Mouse (Mus musculus) embryonic facial prominence, embryonic 12.5 days (tissue): ENCODE data around the gene Tle3. TPM values are rescaled to one million over a fixed set of nuclear protein-coding genes. Genes with fewer than 3 reads are reported as not detected.

ENCODE experiments used
- ATAC-seq: fragments of 200-750 bp; cut with Nextera tagmentation; 2 replicates; pipeline ENCODE4 v1.8.0; 2017; ENCODE audit not compliant: insufficient number of reproducible peaks, insufficient read depth, low FRiP score, low TSS enrichment
- H3K27ac ChIP-seq: fragments of 300-500 bp; sonication (generic); 2 replicates; pipeline ENCODE4 v1.5.1; 2016; ENCODE audit warnings: mild to moderate bottlenecking
- H3K27me3 ChIP-seq: fragments of 300-500 bp; sonication (generic); 2 replicates; pipeline ENCODE4 v1.6.1; 2016; ENCODE audit warnings: mild to moderate bottlenecking, moderate library complexity
- H3K36me3 ChIP-seq: fragments of 300-500 bp; sonication (generic); 2 replicates; pipeline ENCODE4 v1.6.1; 2016; ENCODE audit warnings: mild to moderate bottlenecking
- H3K4me1 ChIP-seq: fragments of 300-500 bp; sonication (generic); 2 replicates; pipeline ENCODE4 v1.6.1; 2016
- H3K4me2 ChIP-seq: fragments of 300-500 bp; sonication (generic); replicated peaks from 2 replicates; pipeline ENCODE4 v1.6.1; 2016; ENCODE audit warnings: mild to moderate bottlenecking, moderate library complexity
- H3K4me3 ChIP-seq: fragments of 300-500 bp; sonication (generic); 2 replicates; pipeline ENCODE4 v1.5.1; 2016; ENCODE audit warnings: mild to moderate bottlenecking
- H3K9ac ChIP-seq: fragments of 300-500 bp; sonication (generic); 2 replicates; pipeline ENCODE4 v1.6.1; 2016; ENCODE audit warnings: mild to moderate bottlenecking, moderate library complexity
- H3K9me3 ChIP-seq: fragments of 300-500 bp; sonication (generic); 2 replicates; pipeline ENCODE4 v1.6.1; 2016; ENCODE audit warnings: mild to moderate bottlenecking, moderate library complexity
- WGBS: fragments of 180-500 bp; shearing (Covaris S2); methylation state at CpG from one replicate; pipeline ENCODE4 v1.1.7; 2016; 5-methylcytosine and 5-hydroxymethylcytosine counted together
- polyA plus RNA-seq: library from polyadenylated mRNA; unstranded; fragments of >200 nt; fragmentation: Nextera tagmentation; extraction: Ambion mirVana; gene quantifications from 2 replicates; pipeline ENCODE4 v1.2.1, GENCODE M21; 2016

The Tle3 gene
- polyA plus RNA-seq, 1 experiment from 2014 or later = 51.8 TPM

DNA sequence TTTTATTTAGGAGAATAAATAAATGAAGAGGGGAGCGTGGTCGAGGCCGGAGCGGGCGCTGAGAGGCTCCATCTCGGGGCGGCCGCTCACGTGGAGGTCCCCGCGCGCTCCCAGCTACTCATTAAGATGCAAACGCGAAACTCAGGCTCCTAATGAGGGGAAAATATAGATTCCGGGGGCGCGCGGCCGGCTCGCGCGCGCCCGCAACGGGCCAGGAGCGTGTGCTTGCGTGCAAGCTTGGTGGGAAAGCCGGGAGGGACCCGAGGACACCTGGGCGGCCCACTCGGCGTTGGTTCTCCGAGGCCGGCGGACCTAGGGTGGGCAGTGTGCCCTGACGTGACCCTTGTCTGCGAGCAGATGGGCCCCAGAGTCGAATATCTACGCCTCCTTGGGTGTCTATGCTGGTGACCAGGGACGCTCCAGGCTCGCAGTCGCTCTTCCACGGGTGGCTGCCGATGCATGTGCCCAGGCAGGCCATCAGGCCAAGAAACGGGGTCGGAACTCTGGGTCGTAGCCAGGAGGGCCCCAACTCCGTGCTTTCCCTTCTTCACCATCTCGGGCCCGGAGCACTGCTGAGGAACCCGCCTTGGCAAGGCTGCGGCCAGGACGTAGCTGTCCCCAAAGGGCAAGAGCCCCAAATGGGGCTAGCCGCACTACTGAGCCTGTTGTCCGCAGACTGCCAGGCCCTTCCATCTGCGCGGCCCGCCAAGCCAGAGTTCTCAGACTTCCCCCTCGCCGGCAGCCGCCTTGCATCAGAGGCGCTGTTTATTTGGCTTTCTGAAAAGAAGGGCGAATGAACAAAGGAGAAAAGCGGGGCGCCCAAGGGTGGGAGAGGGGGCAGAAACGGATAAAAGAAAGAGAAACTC is 1.0 kb upstream of the Tle3 start:
- peaks cover 41% of the 10 kb centered on the region for H3K4me1 ChIP-seq
- H3K9ac ChIP-seq = peak overlapping the region; percentile 63
- no peak for ATAC-seq
- H3K4me3 ChIP-seq = peak overlapping the region; percentile 96
- peaks cover 1% of the 10 kb centered on the region; the same call in 1 of the 2 replicates for H3K36me3 ChIP-seq
- under 1% methylated on average over 66 of the region's 66 CpGs for WGBS
- H3K27me3 ChIP-seq = peaks cover 2% of the 10 kb centered on the region; the same call in 1 of the 2 replicates
- no peaks in the 10 kb centered on the region for H3K9me3 ChIP-seq
- peak overlapping the region; percentile 92 for H3K4me2 ChIP-seq
- peak overlapping the region; percentile 93 for H3K27ac ChIP-seq

DNA sequence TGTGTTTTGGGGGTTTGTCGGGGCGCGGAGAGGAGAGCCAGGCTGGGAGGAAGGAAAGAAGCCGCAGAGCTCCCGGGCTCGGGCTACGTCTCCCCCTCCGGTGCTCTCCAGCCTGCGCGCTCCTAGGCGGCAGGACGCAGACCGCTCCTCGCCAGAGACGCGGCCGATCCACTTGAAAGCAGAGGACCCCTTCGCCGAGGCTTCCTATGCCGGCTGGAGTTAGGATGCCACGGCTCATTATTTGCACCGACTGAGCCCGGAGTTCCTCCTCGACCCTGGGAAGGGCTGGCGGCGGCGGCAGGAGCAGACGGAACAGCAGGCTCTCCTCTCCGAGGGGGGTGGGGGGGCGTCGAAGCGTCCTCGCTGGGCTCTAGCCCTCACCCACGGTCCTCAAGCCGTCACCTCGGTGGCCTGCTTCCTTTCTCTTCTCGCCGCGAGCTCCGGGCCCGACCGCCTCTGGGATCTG is 377 bp downstream of the Tle3 start:
- peaks cover 48% of the 10 kb centered on the region for H3K4me1 ChIP-seq
- WGBS = under 1% methylated on average over 42 of the region's 42 CpGs

DNA sequence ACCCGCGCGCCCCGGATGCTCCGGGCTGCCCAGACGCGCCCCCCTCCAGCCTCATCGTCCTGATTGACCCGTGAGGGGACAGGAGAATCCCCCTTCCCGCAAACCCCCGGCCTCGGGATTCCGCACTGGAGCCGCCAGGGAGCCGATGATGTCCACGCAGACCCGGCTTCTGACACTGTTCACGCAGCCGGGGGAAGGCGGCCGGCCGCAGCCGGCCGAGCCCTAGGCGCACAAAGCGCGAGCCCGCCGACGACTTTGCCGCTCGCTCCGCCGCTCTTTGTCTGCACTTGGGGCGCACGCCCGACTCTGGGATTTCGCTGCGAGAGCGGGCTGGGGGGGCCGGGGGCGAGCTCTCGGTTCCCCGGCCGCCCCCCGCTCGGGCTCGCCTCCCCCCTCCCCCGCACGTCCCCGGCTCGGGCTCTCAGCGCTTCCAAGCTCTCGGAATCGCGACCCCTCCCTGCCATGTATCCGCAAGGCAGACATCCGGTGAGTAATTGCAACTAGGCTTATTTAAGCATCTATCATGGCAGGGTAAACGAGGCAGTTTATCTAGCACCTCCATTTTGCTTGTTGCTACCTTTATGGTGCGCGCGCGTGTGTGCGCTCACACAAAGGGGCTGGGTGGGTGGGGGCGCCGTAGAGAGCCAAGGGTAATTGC is 939 bp downstream of the Tle3 start:
- WGBS = under 1% methylated on average over 64 of the region's 66 CpGs
- H3K4me1 ChIP-seq = peaks cover 48% of the 10 kb centered on the region
- ATAC-seq = no peak

More for the DNA sequence above, 377 bp downstream of the Tle3 start:
- Histone ChIP-seq H3K4me3 (peak overlapping the region; percentile 96), H3K27me3 (no peaks in the 10 kb centered on the region), H3K27ac (peak overlapping the region; percentile 94), H3K9me3 (no peaks in the 10 kb centered on the region), H3K9ac (peak overlapping the region; percentile 99), H3K36me3 (peaks cover 15% of the 10 kb centered on the region; the same call in 1 of the 2 replicates), H3K4me2 (peak overlapping the region; percentile 92)
- ATAC-seq = no peak

DNA sequence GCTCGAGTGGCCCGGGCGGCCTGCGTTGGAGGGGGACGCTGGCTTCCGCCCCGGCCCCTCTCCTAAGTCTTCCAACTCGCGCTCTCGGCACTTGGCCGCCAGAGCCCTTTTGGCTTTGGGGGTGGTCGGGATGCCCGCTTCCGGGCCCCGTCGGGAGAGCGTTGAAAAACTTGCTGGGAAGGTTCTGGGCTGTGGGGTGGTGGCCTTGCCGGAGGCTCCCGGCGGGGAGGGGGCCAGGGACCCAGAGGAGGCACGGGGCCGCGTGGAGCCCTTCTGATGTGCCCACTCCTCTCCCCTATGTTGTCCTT is 1.4 kb downstream of the Tle3 start:
- no peak for ATAC-seq
- Histone ChIP-seq H3K27me3 (no peaks in the 10 kb centered on the region), H3K4me1 (peaks cover 51% of the 10 kb centered on the region), H3K9ac (peak overlapping the region; percentile 99), H3K9me3 (no peaks in the 10 kb centered on the region), H3K4me3 (peak overlapping the region; percentile 96), H3K4me2 (peak overlapping the region; percentile 92), H3K36me3 (peaks cover 24% of the 10 kb centered on the region; the same call in 1 of the 2 replicates), H3K27ac (peak overlapping the region; percentile 94)
- 0% methylated on average over 23 of the region's 23 CpGs for WGBS

More for the DNA sequence above, 939 bp downstream of the Tle3 start:
- Histone ChIP-seq H3K36me3 (peaks cover 19% of the 10 kb centered on the region; the same call in 1 of the 2 replicates), H3K9ac (peak overlapping the region; percentile 99), H3K27me3 (no peaks in the 10 kb centered on the region), H3K27ac (peak overlapping the region; percentile 94), H3K9me3 (no peaks in the 10 kb centered on the region), H3K4me2 (peak overlapping the region; percentile 92), H3K4me3 (peak overlapping the region; percentile 96)

DNA sequence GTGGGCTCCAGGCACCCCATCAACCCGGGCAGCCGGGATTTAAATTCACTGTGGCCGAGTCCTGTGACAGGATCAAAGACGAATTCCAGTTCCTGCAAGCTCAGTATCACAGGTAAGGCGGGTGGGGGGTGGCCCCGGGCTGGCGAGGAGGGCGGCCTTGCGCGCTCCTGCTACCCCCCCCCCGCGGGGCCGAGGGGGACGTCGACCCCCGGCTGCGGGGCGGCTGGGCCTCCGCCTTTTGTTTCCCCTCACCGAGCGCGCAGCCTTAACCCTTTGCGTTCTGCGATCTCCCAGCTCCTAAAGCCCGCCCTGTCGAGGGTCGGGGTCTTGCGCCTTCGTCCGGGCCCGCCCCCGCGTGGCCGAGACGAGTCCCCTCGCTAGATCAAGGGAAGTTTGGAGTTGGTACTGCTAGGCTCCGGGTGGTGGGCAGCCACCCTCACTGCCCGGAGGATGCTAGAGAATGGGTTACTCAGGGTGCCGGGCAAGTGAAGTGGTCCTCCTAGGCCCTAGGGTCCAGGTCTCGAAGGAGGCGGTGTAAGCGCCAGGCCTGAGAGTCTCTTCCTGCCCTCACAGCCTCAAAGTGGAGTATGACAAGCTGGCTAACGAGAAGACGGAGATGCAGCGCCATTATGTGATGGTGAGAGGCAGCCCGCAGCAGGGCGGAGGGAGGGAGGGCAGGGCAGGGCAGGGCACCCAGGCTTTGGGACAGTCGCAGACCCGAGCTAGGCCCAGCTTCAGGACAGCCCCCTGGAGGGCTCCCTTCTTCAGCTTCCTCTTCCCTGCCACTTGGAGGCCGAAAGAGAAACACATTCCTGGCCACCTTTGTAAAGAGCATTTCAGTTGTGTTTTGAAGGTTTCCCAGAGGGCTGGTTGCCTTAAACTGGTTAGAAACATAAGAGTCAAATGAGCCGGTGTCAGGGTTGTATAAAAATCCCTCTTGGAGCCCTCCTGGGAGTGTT is 2.1 kb downstream of the Tle3 start:
- peak overlapping the region; percentile 94 for H3K27ac ChIP-seq
- H3K27me3 ChIP-seq = no peaks in the 10 kb centered on the region
- peaks cover 51% of the 10 kb centered on the region for H3K4me1 ChIP-seq
- no peaks in the 10 kb centered on the region for H3K9me3 ChIP-seq
- H3K4me2 ChIP-seq = peak overlapping the region; percentile 92
- WGBS = under 1% methylated on average over 51 of the region's 51 CpGs
- ATAC-seq = no peak
- H3K36me3 ChIP-seq = peaks cover 30% of the 10 kb centered on the region
- peak overlapping the region; percentile 96 for H3K4me3 ChIP-seq
- peak overlapping the region; percentile 99 for H3K9ac ChIP-seq

DNA sequence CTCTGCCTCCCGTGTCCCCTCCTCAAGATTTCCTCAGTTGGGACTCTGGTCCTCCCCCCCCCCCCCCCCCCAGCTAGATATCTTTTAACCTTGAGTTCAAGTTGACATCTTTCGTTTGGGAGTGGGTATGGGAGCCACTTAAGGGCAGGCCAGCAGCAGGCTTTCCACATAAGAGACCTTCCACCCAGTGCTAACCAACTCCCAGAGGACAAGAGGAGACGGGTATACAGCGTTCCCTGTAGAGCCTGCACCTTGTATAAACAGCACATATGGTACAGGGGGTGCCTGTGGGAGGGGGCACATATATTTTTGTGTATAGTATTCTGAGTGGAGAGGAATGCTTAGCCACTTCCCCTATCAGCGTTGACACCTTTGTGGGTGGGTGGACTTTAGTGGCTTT is 2.8 kb downstream of the Tle3 start:
- Histone ChIP-seq H3K27me3 (no peaks in the 10 kb centered on the region), H3K27ac (0 out of 2 replicates have a peak overlapping the region, but pooled peaks have one; percentile 94), H3K9ac (peak overlapping the region; percentile 99), H3K4me3 (peak overlapping the region; percentile 96), H3K36me3 (peaks cover 36% of the 10 kb centered on the region), H3K9me3 (no peaks in the 10 kb centered on the region), H3K4me1 (peaks cover 52% of the 10 kb centered on the region), H3K4me2 (peak overlapping the region; percentile 92)
- 14% methylated on average over 5 of the region's 5 CpGs for WGBS
- ATAC-seq = no peak

DNA sequence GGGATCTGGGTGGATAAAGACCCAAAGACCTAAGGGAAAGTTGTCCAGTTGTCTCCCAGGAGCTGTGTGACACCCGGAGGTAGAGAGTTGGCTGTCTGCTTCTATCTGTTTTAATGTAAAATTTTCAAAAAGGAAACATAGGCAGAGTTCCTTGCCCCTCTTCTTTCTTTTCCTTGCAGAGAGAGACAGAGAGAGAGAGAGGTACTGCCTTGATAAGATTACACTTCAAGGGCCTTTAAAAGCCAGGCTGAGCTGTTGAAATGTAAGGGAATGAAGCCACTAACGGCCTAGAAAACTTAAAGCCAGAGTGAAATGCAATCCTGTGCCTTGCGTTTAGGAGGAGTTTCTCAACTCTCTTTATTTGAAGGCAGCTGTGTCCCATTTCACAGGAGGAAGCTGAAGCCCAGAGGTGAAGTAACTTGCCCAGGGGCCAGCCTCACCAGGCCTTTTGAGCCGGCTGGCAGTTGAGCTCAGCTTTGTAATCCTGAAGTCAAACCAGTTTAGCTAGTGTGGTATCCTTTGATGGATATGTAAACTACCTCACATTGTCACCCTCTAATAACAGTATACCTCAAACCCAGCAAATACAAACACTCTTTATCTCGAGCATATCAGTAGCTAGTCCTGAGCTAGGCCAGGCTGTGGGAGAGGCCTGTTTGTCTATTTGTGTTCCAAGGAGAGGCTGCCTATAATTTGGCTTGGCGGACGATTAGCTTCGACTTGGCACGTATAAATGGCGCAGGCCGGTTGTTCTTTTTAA is 3.8 kb downstream of the Tle3 start:
- Histone ChIP-seq H3K4me3 (peak overlapping the region; percentile 28), H3K27ac (no peak overlapping the region), H3K27me3 (no peaks in the 10 kb centered on the region), H3K36me3 (peaks cover 41% of the 10 kb centered on the region), H3K4me1 (peaks cover 61% of the 10 kb centered on the region), H3K9me3 (no peaks in the 10 kb centered on the region), H3K9ac (peak overlapping the region; percentile 38; the same call in 1 of the 2 replicates), H3K4me2 (peak overlapping the region; percentile 92)
- WGBS = 36% methylated on average over 11 of the region's 11 CpGs
- no peak for ATAC-seq

DNA sequence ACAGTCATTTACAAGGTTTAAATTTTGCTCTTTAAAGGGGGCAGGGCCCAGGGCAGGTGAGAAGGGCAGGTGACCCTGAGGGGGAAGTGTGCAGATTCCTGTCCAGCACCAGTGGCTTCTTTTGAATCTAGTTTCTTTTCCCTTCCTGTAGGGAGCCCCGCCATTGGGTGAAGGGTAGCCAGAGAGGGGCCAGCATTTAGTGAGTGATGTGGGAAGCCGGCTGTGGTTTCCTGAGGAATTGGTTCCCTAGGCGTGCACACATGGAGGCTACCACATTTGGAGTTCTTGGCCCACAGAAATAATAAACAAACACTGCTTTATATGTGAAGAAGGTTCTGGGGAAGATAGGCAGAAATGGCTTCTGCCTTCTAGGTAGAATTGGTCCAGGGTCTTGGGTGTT is 4.5 kb downstream of the Tle3 start:
- H3K4me2 ChIP-seq = peak overlapping the region; percentile 92
- H3K36me3 ChIP-seq = peaks cover 44% of the 10 kb centered on the region
- no peak overlapping the region for H3K27ac ChIP-seq
- H3K9ac ChIP-seq = no peak overlapping the region
- 15% methylated on average over 3 of the region's 3 CpGs for WGBS
- no peak for ATAC-seq
- H3K4me3 ChIP-seq = peak overlapping the region; percentile 28
- H3K9me3 ChIP-seq = no peaks in the 10 kb centered on the region
- H3K4me1 ChIP-seq = peaks cover 68% of the 10 kb centered on the region
- no peaks in the 10 kb centered on the region for H3K27me3 ChIP-seq

DNA sequence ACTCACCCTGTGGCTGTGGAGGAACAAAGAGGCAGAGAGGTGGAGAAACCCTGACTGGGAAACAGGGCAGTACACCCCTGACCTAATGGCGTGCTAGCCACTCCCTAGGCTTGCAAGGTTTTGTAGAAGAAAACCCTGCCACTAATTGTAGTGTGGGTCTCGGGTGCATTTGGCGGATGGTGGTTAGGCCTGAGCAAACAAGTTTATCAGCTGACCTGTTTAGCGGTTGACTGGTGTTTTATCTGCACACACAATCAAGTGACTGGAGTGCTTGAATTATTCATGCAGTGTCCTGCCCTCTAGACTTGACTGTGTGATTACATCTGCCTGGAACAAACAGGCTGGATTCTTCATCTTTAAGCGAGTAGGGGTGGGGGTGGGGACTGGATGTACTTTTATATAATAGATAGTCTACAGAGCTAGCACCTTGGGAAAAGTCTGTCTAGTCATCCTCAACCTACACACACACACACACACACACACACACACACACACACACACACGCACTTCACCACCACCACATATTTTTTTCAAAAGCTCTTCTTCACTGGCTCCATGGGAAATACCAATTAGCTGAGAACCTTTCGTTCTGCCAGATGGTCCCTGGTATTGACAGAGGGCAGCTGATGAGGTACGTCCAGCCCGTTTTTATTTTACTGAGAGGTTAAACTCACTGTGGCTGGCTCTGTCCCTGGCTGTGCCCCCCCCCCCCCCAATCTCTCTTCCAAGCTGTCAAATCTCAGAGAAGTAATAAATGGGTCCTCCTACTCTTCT is 5.7 kb downstream of the Tle3 start:
- Histone ChIP-seq H3K9me3 (no peaks in the 10 kb centered on the region), H3K27me3 (no peaks in the 10 kb centered on the region), H3K4me2 (peak overlapping the region; percentile 92), H3K27ac (peak overlapping the region; percentile 37), H3K36me3 (peaks cover 52% of the 10 kb centered on the region), H3K4me1 (peaks cover 75% of the 10 kb centered on the region), H3K4me3 (peak overlapping the region; percentile 28), H3K9ac (peak overlapping the region; percentile 36)
- 20% methylated on average over 9 of the region's 9 CpGs for WGBS
- no peak for ATAC-seq

DNA sequence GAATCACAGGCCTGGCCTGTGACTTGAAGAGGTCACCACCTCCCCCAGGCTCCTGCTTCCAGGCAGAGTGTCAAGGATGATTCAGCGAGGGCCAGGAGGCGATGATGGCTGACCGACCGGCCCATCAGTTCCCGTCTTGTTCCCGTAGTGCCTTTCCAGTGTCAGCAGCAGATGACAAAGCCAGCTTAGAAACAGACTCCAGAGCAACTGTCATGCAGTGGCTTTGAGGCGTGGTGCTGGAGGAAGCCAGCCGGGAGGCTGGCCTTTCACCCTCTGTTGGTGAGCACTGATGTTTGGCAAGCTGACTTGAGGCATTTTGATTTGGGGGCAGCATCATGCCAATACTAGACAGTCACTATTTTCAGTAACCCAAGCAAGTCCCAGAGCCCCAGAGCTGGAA is 6.3 kb downstream of the Tle3 start:
- 31% methylated on average over 8 of the region's 8 CpGs for WGBS
- Histone ChIP-seq H3K9me3 (no peaks in the 10 kb centered on the region), H3K4me2 (peak overlapping the region; percentile 92), H3K9ac (no peak overlapping the region), H3K4me1 (peaks cover 82% of the 10 kb centered on the region), H3K27me3 (no peaks in the 10 kb centered on the region), H3K36me3 (peaks cover 52% of the 10 kb centered on the region), H3K4me3 (no peak overlapping the region), H3K27ac (no peak overlapping the region)
- ATAC-seq = no peak
